Mouse (Mus musculus) R1 (cell line): ENCODE data around the gene Iglon5.

Source experiments
- DNase-seq: peaks from one replicate; pipeline ENCODE4 v3.0.0-alpha.2; 2018; ENCODE audit warnings: low read depth, low spot score

Iglon5 gene

GRCm38 (mm10) chr7:43427406-43427805, 62.5 kb downstream of the Iglon5 start, which contains the start of gene Lim2:
Lim2 (plus strand) TSS chr7:43427670.
- peak; percentile 75 for DNase-seq

- no peak for DNase-seq
These were observed 65.8 kb downstream of the Iglon5 start for GRCm38 (mm10) chr7:43423991-43424625.

- peak; percentile 85 for DNase-seq
These were observed 66.8 kb downstream of the Iglon5 start for GRCm38 (mm10) chr7:43422995-43423617.
